Mouse (Mus musculus) spleen, adult 2 months (tissue): ENCODE measurements at regions not wholly inside any gene's neighbourhood (a gene's known extent, or its start where the extent isn't known, plus 50 kb on each side); places are given as distances from the start of the nearest gene placed in this dataset.

Source experiments
- CTCF ChIP-seq: fragments of 200-500 bp; IDR thresholded peaks from 2 replicates; pipeline ENCODE4 v1.5.1; 2011; ENCODE audit warnings: mild to moderate bottlenecking, inconsistent platforms; ENCODE audit not compliant: insufficient read depth, insufficient read length, insufficient replicate concordance; ENCODE audit errors: extremely low read depth
- POLR2A ChIP-seq: fragments of 200-500 bp; IDR thresholded peaks from 2 replicates; pipeline ENCODE4 v1.6.1; 2011; ENCODE audit warnings: low read depth, low read length, inconsistent platforms

DNA sequence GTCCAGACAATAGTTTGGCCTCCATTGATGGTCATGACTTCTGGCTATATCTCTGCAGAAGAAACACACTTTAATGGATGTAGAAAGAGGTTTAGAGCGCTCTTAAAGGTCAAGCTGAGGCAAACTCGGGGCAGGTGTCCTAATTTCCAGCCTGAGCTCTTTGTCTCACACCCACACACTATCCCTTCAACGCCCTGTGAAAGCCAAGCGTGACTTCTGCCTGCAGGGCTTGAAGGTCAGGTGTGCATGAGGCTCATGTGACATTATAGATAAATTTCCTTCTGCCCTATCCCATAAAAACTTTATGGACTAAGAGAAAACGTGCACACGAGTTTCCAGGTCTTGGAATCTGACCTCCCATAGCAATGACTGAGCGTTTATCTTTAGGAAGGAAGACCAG is 266.0 kb downstream of the Foxo1 start:
- TF ChIP-seq POLR2A (no peak), CTCF (no peak)
